Mouse (Mus musculus) embryo, embryonic 10 days (tissue): ENCODE results near the gene Rnf166.

ENCODE experiments used
- DNase-seq: peaks from one replicate; pipeline ENCODE4 v3.0.0-alpha.2; 2015; ENCODE audit warnings: low spot score

The Rnf166 gene

DNA sequence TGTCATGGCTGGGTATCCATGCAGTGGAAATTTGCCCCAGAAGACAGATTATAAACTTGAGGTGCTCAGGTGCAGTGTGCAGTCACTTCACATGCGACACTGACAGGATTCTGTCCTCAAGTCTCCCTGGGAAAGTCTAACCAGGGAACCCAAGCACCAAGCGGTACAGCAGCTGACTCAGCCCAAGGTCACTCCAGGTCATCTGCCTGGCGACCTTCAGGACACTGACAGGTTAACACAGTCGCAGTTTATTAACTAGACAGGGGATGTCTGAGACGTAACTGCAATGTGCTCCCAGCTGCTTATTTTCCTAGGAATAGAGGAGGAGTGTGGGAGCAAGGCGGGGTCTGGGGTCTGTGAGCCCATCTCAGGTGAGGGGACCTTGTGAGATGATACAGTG is 6.5 kb downstream of the Rnf166 start:
- no peak for DNase-seq

- no peak for DNase-seq
These were observed 8.0 kb downstream of the Rnf166 start for GRCm38 (mm10) chr8:122467816-122468215.

DNA sequence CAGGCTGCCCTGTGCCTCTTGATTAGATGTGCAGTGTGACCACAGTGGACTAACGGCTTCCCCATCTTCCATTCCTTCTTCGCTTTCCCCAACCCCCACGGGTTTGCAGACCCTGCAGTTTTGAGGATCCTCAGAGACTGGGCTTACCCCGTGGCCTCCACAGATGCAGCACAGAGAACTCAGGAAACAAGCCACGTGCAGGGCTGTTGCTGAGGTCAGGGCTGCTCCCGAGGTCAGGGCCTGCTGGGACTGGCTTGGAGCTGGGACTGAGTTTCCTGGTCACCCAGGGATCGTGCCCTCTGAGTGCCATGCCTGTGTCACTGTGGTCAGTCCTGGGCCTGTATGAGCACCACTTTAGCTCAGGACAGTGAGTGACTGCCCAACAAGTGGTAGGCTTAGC is 10.9 kb downstream of the Rnf166 start:
- no peak for DNase-seq

DNA sequence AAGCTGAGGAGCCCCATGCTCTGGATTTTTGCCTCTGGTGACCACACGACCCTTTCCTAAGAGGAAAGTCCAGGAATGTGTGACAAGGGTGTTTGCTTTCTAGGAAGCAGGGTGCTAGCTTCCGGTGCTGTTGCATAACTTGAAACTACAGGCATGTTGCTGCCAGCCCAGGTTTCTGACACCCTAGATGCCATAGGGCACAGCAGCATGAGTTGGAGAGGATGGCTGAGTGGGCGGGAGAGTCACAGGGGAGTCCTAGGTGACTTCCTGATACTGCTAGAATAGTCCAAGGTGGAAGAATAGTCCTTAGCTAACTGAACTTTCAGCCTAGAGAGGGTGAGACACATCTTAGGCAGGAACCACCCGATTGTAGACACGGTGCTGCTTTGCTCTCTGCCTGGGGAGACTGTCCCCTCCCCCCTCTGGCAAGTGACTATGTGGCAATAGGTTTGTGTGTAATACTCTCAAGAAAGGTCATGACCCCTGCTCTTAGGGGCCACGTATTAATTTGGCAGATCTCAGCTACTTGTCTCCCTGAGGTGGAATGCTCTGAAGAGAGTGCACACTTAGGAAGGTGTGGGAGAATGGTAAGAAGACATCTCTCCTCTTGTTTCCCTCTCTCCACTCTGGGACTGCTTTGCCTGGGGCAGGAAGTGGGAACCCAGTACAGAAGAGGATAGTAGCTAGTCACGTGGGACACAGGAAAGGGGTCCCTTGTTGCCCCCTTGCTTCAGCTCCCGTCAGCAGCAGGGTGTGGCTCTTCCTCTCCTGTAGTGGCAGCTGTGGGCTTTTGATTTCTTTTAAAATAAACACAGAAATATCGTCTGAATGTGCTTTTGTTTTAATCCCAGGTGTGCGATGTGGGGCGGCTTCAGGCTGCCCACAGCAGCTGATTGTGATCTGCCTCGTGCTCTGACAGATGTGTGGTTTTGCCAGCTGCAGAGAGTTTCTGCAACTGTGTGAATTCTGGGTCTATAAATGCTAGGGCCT is 11.9 kb downstream of the Rnf166 start:
- no peak for DNase-seq

DNA sequence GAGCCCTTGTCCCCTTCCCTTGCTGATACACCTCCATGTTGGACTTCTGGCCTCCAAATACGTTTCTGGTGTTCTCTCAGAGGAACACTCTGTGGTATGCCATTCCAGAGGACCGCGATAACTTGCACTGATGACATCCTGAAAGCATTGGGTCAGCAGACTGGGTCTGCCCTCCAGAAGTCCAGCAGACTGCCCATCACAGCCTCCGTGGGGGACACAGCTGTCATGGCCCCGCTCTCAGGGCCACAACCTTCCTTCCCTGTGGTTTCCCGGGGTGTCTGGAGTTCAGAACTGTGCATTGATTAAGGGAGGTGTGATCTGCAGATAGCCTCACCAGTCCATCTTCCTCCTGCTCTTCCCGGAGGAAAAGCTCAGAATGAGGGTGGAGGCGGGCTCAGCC is 13.4 kb downstream of the Rnf166 start:
- no peak for DNase-seq

- DNase-seq, result no peak
These were observed 14.3 kb downstream of the Rnf166 start for GRCm38 (mm10) chr8:122461473-122462148.

DNA sequence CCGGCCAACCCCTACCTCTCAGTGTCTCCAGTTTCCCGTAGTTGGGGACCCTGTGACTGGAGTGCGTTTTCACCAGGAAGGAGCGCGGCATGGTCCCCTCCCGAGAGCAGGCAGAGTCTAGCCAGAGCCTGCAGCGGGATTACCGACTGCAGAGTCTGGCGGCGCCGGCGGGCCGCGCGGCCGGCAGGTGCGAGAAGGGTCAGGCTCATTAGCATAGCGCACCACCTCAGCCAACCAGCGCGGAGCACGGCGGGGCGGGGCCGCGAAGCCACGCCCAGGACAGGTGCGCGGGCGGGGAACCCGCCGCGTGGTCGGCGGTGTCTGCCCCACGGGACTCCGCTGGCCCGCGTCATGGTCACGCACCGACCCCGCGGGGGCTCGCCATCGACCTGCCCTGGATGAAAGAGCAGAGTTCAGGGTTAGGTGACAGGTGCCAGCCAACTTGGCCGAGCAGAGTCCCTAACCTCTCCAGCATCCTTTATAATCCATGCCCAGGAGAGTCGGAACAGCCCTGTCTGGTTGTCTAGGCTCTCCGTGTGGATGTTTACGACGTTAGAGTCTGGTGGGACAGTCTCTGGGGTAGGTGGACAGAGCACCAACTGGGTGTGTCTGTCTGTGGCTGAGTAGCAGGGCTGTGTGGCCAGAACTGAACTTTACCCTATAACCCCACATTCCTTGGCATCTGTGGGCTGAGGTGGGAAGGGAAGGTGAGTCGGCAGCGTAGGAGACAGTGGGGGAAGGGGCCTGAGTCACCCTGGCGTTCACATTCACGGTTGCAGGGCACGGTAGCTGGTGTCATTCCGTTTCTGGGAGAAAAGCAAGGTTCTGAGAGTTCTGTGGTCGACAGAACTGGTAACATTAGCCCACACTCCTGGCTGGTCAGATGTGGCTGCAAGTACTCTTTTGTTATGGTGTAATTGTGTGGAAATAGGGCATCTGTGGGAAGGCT is 15.1 kb downstream of the Rnf166 start, which contains the start of gene Snai3:
TSS of gene Snai3 (minus strand) at position 210 of the 949 bp plus-strand sequence.
- DNase-seq, result peak; percentile 52

GRCm38 (mm10) chr8:122459990-122460389 is 15.9 kb downstream of the Rnf166 start:
- no peak for DNase-seq

DNA sequence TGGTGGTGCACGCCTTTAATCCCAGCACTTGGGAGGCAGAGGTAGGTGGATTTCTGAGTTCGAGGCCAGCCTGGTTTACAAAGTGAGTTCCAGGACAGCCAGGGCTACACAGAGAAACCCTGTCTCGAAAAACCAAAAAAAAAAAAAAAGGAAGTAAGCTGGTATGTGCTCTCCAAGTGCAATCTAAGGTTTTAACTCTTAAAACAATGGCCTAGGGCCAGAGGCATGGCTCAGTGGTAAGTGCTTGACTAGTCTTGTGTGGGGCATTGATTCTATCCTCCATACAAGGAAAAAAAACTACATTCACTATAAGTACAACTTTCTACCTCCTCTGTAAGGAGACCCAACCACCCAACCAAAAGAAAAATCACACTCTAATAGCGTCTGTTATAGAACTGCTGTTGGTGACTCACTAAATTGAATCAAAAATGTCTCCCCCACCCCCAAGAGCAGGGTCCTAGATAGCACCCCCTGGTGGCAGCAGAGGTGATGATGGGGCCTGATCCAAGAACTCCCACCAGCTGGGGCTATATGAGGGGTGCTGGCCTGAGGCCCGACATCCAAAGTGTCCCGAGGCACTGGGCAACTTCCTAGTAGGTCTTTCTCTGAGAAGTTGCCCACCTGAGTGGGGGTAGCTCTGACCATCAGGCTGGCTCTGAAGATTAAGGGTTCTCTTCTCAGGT is 16.5 kb downstream of the Rnf166 start:
- DNase-seq, result no peak

DNA sequence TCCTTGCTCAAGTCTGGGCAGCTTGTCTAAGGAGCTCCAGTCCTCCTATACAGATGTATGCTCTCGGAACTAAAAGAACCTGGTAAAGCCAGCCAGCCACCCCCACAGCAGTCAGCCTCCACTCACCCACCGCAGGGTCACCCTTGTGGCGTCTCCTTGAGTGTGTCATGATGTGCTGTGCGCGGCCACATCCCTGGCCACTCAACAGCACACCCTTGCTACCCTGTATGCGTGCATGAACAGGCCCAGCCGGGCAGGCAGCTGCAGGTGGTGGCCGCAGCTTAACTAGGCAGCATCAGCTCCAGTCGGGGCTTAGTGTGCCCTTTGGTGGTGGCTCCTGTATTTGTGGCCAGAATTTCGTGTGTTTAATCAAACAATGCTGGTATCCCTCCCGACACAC is 18.7 kb downstream of the Rnf166 start:
- DNase-seq, result no peak

DNA sequence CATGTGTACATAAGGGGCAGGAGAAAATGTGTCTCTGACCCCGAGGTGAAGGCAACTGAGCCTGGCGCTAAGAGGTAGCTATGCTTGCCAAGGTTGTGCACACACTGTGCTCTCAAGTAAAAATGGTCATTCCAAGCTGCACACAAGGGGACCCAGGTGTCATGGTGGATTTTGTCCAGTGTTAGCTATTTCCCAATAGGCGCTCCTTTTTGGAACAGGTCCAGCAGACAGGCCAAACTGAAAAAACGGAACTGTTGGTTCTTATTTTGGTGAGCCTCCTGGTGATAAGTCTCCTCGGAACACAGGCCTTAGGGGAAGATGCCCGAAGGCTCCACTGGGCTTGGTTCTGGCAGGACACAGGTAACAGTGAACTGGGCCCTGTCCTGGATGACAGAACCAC is 21.5 kb downstream of the Rnf166 start:
- no peak for DNase-seq

DNA sequence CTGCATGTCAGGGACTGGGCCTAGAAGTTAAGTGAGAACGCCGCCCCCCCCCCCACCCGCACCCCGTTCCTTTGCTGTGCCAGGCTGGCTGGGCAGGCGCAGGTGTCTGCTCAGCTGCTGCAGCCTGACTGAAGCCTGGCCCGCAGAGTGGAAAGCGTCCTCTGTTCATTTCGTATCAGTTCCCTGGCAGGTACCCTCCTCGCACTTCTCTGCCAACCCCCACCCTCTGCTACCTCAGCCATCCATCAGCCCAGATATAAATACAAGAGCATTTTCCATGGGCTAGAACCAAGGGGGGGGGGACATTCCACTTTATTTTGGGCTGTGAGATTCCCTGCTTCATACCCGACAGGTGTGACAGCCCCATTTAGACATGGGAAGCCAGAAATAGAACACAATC is 23.7 kb downstream of the Rnf166 start:
- no peak for DNase-seq

DNA sequence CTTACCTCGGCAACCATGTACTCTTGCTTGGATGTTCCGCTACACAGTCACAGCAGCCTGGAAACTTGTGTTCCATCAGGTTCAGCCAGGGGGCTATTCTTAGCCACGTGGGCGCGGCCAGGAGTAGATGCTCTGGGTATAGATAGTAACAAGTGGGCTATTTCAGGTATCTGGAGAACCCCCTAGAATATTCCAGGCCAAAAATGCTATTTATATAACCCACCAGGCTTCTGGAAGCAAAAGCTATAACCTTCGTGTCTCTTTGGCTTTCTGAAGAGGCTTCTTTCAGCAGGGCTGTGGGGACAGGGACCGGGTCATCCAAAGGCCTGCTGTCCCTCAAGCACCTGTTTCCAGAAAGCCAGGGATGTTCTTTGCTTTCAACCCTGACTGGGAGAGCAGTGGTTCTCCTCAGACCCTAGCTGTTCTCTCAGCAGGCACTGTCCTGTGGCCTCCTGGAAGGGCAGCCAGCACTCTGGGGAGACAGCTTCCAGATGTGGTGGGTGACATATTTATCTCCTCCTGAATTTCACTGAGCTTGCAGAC is 24.6 kb downstream of the Rnf166 start:
- DNase-seq, result no peak

DNA sequence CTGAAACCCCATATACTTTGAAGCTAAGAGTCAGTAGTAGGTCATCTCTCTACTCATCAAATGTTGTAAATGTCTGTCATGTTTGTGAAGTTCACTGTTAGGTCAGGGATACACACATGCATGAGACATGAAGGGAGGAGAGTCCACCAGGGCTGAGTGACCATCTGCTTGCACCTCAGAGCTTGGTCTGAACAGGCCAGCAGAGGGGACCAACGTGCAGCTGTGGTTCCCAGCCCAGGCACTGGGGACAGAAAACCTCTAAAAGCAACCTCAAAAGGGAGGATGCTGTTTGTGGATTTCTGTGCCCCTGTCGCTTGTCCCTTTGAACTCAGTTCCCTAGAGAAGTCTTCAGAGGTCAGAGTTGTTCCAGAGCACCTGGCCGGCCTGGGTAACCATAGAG is 30.7 kb downstream of the Rnf166 start:
- DNase-seq, result no peak

GRCm38 (mm10) chr8:122444058-122444748 is 31.7 kb downstream of the Rnf166 start:
- peak; percentile 68 for DNase-seq

GRCm38 (mm10) chr8:122443262-122444006 is 32.4 kb downstream of the Rnf166 start, which contains the start of gene Mvd:
Mvd (minus strand) TSS chr8:122443422.
- DNase-seq, result peak; percentile 100

GRCm38 (mm10) chr8:122442781-122443180 is 33.1 kb downstream of the Rnf166 start:
- DNase-seq, result peak; percentile 59

DNA sequence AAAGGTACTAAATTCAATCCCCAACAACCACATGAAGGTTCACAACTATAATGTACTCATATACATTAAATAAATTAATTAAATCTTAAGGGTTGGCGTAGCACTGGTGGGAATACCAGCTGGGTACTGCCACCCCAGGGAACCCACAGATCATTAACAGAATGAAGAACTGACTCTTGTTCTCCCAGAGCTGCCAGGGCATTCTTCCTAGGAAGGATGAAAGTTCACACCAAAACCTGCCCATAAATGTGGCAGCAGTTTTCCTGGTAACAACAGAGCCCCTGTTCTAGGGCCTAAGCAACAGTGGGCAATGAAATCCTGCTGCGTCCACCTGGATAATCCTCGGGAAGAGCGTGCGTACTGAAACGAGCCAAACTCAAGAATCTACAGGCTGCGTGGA is 33.5 kb downstream of the Rnf166 start:
- no peak for DNase-seq

DNA sequence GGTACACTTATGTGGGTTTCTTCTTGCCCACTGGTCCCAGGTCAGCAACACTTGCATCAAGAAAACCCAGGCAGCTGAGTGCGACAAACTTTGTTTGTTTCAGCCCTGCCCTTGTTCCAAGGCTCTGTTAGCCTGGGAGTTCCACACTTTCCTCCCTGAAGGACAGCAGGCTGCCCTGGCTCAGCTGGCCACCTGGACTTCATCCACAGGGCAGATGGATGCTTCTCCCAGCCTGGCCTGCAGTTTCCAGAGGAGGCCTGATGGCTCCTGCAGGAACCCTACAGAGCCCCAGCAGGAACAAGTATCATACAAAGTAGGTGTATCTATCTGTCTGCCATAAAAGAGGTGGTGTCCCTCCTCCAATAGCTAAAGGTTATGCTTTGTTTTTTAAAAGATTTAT is 34.5 kb downstream of the Rnf166 start:
- DNase-seq, result no peak

GRCm38 (mm10) chr8:122439336-122439735 is 36.5 kb downstream of the Rnf166 start:
- no peak for DNase-seq
